Mouse (Mus musculus) A20 (cell line): ENCODE results near the gene Zfp583.
A peak's percentile ranks its signal among the peaks of the same experiment; 100 is the strongest.

Experiments
- DNase-seq: peaks from one replicate; pipeline ENCODE4 v3.0.0-alpha.2; 2011; ENCODE audit warnings: low read depth, low spot score

Gene Zfp583

GRCm38 (mm10) chr7:6285842-6286705 lies 45.0 kb downstream of the Zfp583 start, which contains the start of gene Zfp667:
Gene Zfp667, plus strand, starts transcription at chr7:6286579.
- DNase-seq = peak; percentile 99

GRCm38 (mm10) chr7:6285366-6285765 lies 45.7 kb downstream of the Zfp583 start:
- peak; percentile 87 for DNase-seq

- DNase-seq = peak; percentile 14
Measured at GRCm38 (mm10) chr7:6284442-6285012, 46.6 kb downstream of the Zfp583 start.

- DNase-seq = peak; percentile 94
Measured at GRCm38 (mm10) chr7:6283451-6284075, 47.5 kb downstream of the Zfp583 start.

GRCm38 (mm10) chr7:6282749-6283148 lies 48.3 kb downstream of the Zfp583 start:
- peak; percentile 87 for DNase-seq

- no peak for DNase-seq
Measured at GRCm38 (mm10) chr7:6277906-6278305, 53.2 kb downstream of the Zfp583 start.

GRCm38 (mm10) chr7:6265695-6266094 lies 65.4 kb downstream of the Zfp583 start:
- peak; percentile 75 for DNase-seq
